Mouse (Mus musculus) T-helper 1 cell (primary cell): Measurements from ENCODE around the gene Zbtb32.

Experiments
- in situ Hi-C: fragments of 300-600 bp; cut with MboI, MseI; formaldehyde crosslinking; loops from one replicate; pipeline ENCODE4 v1.15.1; 2025; ENCODE audit warnings: high pct_unique_total_duplicates

The Zbtb32 gene

GRCm38 (mm10) chr7:30540572-30540971 lies 58.1 kb downstream of the Zbtb32 start:
- in situ Hi-C loops = loop anchor here (5.0 kb wide), 1 partner anchor 1778 kb away; no protein-coding TSS in a partner anchor
